In the genomic region with DNA sequence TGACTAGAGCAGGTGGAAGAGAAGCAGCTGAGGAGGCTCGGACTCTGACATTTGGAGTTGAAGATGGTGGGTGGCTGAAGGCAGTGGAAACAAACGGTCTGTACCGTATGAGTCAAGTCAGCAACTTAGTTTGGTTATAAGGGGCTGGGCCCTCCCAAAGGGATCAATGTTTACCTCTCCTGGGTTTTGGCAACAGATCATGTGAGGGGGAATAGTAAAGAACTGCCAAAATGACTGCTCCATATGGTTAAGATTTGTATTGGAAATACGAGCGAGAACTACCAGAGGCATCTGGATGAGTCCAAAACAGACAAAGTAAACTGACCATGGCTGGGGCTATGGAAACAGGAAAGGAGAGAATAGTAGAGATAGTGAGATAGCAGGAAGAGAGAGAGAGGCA, we compare ENCODE assay signal across 26 mouse cellular contexts.
"Had no signal": no experiment of that assay in that cellular context is flagged by ENCODE, and none has a peak within 500 bp of the region (broad histone marks: within the 10 kb centered on the region; RNA-seq: fewer than 3 reads in every experiment).

No protein-coding gene starts in this region.

- H3K27me3 ChIP-seq: hindbrain, embryonic 13.5 days; hindbrain, embryonic 15.5 days; kidney, embryonic 15.5 days; limb, embryonic 13.5 days; limb, embryonic 15.5 days; liver, embryonic 12.5 days had no signal

- H3K9ac ChIP-seq: heart, embryonic 13.5 days; heart, embryonic 15.5 days; hindbrain, embryonic 13.5 days; hindbrain, embryonic 15.5 days; kidney, embryonic 15.5 days; limb, embryonic 13.5 days; limb, embryonic 15.5 days; liver, embryonic 12.5 days had no signal

- H3K27ac ChIP-seq: heart, adult 2 months; heart, embryonic 13.5 days; heart, embryonic 15.5 days; hindbrain, embryonic 13.5 days; hindbrain, embryonic 15.5 days; hindbrain, postnatal 0 days; kidney, postnatal 0 days; limb, embryonic 13.5 days; liver, embryonic 12.5 days had no signal

- H3K9me3 ChIP-seq: heart, embryonic 13.5 days; heart, embryonic 15.5 days; hindbrain, embryonic 13.5 days; hindbrain, embryonic 15.5 days; kidney, embryonic 15.5 days; limb, embryonic 13.5 days; limb, embryonic 15.5 days; liver, embryonic 12.5 days had no signal

- H3K36me3 ChIP-seq: heart, embryonic 13.5 days; heart, embryonic 15.5 days; hindbrain, embryonic 13.5 days; hindbrain, embryonic 15.5 days; kidney, embryonic 15.5 days; limb, embryonic 13.5 days; limb, embryonic 15.5 days; liver, embryonic 12.5 days had no signal

- DNase-seq: gastrocnemius, postnatal 14 days; gastrocnemius, postnatal 36 days; heart, adult 11 months; heart, adult 2 months; heart, postnatal 14 days; heart, postnatal 36 days; kidney, adult 11 months; kidney, adult 2 months; kidney, adult 9 months; kidney, postnatal 14 days; kidney, postnatal 36 days; layer of hippocampus, adult 9-11 months; layer of hippocampus, postnatal 36 days; left cerebral cortex, postnatal 4 days had no signal

- H3K4me2 ChIP-seq: heart, embryonic 11.5 days; heart, embryonic 13.5 days; heart, embryonic 15.5 days; hindbrain, embryonic 13.5 days; hindbrain, embryonic 15.5 days; kidney, embryonic 15.5 days; limb, embryonic 13.5 days; limb, embryonic 15.5 days; liver, embryonic 12.5 days had no signal

- ATAC-seq: hindbrain, postnatal 0 days; intestine, embryonic 16.5 days; liver, embryonic 12.5 days had no signal

- H3K4me3 ChIP-seq: heart, adult 2 months; heart, embryonic 13.5 days; heart, embryonic 15.5 days; hindbrain, embryonic 13.5 days; hindbrain, embryonic 15.5 days; kidney, embryonic 15.5 days; limb, embryonic 13.5 days; limb, embryonic 15.5 days; liver, embryonic 12.5 days had no signal

- H3K4me1 ChIP-seq: hindbrain, embryonic 13.5 days; hindbrain, embryonic 15.5 days; liver, embryonic 12.5 days had no signal
